Mouse (Mus musculus) C3H10T1/2 (cell line): ENCODE measurements around the gene Dyx1c1. TPM values are rescaled to one million over a fixed set of nuclear protein-coding genes. Genes with fewer than 3 reads are reported as not detected.

ENCODE experiments used
- polyA plus RNA-seq, 2 experiments: library from polyadenylated mRNA; unstranded; fragments of >200 nt; fragmentation: generic; extraction: Trizol; gene quantifications; one replicate each; pipeline ENCODE4 v1.2.1; 2012; ENCODE audit warnings: missing spikeins in 2 of 2

Dyx1c1 gene
- polyA plus RNA-seq, result under 1 TPM in 1 of 2 experiments, not detected in 1; 0.44 TPM

DNA sequence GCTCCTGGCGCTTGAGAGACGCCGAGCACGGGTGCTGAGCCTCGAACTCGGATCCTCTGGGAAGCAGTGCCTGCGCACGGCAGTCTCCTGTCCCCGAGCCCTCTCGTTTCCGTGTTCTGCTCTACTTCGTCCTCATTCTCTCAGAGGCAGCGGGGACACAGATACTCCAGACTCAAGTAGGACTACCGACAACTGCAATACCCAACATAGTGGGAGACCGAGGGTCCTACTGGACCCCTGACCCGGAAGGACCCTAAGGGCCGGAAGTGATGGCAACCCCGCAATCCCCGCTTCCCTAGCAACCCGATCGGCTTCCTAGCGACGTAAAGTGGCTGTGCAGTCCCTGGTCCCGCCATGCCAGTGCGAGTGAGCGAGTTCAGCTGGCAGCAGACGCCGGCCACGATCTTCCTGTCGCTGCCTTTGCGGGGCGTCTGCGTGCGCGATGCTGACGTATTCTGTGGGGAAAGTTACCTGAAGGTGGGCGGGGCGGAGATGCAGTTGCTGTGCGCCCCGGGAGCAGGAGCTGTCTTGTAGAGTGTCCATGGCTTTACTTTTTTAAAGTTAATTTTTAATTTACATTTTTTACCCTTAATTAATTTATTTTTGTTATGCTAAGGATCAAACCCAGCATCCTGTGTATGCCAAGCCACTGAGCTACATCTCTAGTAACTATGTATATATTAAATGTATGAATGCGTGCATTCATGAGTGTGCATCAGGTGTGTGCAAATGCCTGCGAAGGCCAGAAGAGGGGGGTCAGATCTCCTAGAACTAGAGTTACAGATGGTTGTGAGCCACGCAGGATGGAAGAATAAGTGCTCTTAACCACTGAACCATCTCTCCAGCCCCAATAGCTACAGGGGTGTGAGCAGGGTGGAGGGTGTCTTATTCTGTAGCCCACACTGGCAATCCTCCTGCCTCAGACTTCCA, at the start of gene Dyx1c1, which contains the start of gene Gm44503:
Gene Dyx1c1 (plus strand): TSS at position 265 of the 930 bp plus-strand sequence.
Gene Gm44503 (plus strand): TSS at position 332 of the 930 bp plus-strand sequence.

GRCm38 (mm10) chr9:72925021-72925934, 33.3 kb upstream of the Dyx1c1 start, which contains the start of gene Pygo1:
TSS of gene Pygo1 (plus strand) at chr9:72925645.

DNA sequence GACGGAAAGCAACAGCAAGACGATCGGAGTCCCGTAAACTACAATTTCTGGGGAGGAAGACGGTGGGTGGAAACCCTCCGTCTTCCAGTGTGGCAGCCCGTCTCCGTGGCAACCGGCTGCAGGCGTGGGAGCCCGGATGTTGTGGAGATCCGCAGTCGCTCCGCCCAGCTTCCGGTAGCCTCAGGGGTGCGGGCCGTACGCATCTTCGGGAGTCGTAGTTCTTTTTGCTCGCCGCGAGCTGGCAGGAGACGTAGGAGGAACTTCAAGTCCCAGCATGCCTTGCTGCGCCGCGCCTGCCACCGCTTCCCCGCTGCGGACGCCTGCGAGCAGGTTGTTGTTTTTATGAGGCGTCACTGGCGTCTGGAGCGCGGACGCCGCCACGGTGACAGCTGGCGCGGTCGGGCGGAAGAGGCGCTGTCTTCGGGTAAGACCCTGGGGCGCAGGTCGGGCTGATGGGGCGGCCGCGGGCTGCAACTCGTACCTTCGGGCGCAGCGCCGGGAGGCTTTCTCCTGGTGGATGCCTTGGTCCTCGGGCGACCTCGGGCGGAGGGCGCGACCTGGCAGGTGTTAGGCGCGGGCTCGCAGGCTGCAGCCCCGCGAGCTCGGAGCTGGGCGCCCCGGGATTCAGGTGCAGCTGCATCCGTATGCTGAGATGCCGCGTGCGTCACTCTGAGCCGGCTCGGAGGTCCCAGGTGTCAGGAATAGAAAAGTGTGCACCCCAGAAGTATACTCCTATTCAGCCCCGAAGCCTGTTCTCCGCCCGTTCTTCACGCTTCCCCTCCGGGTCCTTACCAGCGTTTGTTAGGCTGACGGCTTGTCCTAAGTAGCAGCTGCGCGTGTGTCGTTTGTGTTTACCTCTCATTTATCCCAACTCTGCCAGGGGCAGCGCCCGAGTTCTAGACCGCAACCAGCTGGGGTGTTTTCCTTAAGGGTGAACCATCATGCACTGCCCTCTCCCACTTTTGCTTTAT, 26.9 kb downstream of the Dyx1c1 start, which contains the start of the genes Ccpg1os and Ccpg1:
Gene Ccpg1os (minus strand): TSS at position 133 of the 971 bp plus-strand sequence.
Gene Ccpg1 (plus strand): TSS at position 180 of the 971 bp plus-strand sequence.

Other genes with a start within 250 kb of the Dyx1c1 start
- under 1 TPM; 0.07 to 0.44 TPM for gene Prtg, start 151.9 kb upstream of the Dyx1c1 start, polyA plus RNA-seq
- gene Pygo1, start 33.1 kb upstream of the Dyx1c1 start, polyA plus RNA-seq, result 1 to 10 TPM in 1 of 2 experiments, under 1 TPM in 1; 0.26 to 3.9 TPM
- gene Gm44503, start 67 bp downstream of the Dyx1c1 start, polyA plus RNA-seq, result under 1 TPM in 1 of 2 experiments, not detected in 1; 0.02 TPM
- gene Ccpg1os, start 26.6 kb downstream of the Dyx1c1 start, polyA plus RNA-seq, result 10 to 100 TPM in 1 of 2 experiments, under 1 TPM in 1; 0.98 to 11.3 TPM
- gene Ccpg1, start 26.6 kb downstream of the Dyx1c1 start, polyA plus RNA-seq, result 10 to 100 TPM in 1 of 2 experiments, under 1 TPM in 1; 0.97 to 10.6 TPM
- 1 to 10 TPM; 1.7 to 7.0 TPM for gene Pigb, start 81.6 kb downstream of the Dyx1c1 start, polyA plus RNA-seq
- gene Rab27a, start 86.1 kb downstream of the Dyx1c1 start, polyA plus RNA-seq, result under 1 TPM in 1 of 2 experiments, not detected in 1; 0.02 TPM
- not detected for gene Khdc3, start 143.1 kb downstream of the Dyx1c1 start, polyA plus RNA-seq
- gene Gm20509, start 143.7 kb downstream of the Dyx1c1 start, polyA plus RNA-seq, result not detected
- 10 to 100 TPM; 13.1 to 41.0 TPM for gene Rsl24d1, start 154.6 kb downstream of the Dyx1c1 start, polyA plus RNA-seq